Mouse (Mus musculus) embryonic fibroblast, embryonic 13.5 days (primary cell): Measurements from ENCODE around the gene Meis2.

Experiments
- CTCF ChIP-seq: IDR thresholded peaks from 2 replicates; pipeline ENCODE4 v1.5.1; 2011; ENCODE audit warnings: mild to moderate bottlenecking, control low read depth, low read length, moderate library complexity, borderline replicate concordance; ENCODE audit not compliant: insufficient read depth
- POLR2A ChIP-seq: IDR thresholded peaks from 2 replicates; pipeline ENCODE4 v1.6.1; 2011; ENCODE audit warnings: low read depth, mild to moderate bottlenecking, control low read depth, low read length, moderate library complexity

DNA sequence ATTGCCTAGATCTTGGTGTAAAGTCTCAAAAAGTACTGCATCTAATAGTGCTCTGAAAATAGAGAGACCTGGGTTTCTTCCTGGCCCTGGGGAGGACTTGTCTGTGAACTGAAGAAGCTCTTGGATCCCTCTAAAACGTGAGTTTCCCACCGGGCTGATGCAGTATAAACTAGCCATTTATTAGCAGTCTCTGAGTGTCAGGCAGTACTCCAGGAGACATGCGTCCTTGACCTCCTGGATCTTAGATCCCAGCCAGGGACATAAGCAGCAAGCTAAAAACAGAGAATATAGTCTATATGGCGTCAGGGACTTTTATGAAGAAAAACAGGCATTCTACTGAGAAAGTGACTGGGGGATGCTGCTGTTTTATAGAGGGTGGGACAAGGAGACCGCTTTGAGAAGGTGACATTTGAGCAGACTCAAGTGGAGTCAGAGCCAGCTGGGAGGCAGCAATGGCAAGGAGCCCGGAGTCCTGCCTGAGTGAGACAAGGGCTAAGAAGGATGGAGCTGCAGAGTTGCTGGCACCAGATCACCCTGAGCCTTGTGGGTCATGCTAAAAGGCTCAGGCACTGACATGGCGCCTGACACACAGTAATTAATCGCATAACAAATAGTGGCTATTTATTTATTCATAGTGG is 126.6 kb downstream of the Meis2 start:
- no peak for TF ChIP-seq CTCF
- TF ChIP-seq POLR2A = no peak
